Mouse (Mus musculus) gastrocnemius, postnatal 14 days (tissue): Measurements from ENCODE around the gene Ccdc27. TPM values are rescaled to one million over a fixed set of nuclear protein-coding genes. Genes with fewer than 3 reads are reported as not detected.

Experiments used
- DNase-seq: peaks from one replicate; pipeline ENCODE4 v3.0.0; 2021; ENCODE audit warnings: mixed read lengths
- intact Hi-C: fragments of 180-260 bp; cut with DNase I; formaldehyde crosslinking; loops from one replicate; pipeline ENCODE4 v1.15.1; 2025; ENCODE audit warnings: low total_unique reads
- total RNA-seq, 2 experiments: library from RNA; stranded (reverse); gene quantifications; 2 replicates each; pipeline ENCODE4 v1.2.3; 2021

Ccdc27 gene
- total RNA-seq, 2 experiments from 2014 or later: not detected

DNA sequence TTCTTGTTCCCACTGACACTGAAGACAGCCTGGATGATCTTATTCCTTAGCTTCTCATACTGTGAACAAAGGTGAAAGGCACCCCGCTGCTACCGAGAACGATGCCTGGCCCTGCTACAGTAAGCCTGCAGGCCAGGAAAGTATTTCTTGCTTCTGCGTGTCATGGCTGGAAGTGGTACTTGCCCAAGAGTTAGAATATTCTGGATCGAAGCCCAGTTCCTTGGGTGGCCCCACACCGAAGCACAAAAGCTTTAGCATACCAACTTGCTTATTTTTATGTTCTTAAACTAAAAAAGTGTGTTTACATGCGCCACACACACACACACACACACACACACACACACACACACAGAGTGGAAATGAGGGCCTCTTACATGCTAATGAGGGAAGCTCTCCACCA is 14.4 kb downstream of the Ccdc27 start:
- intact Hi-C loops: no loop called here

GRCm38 (mm10) chr4:154026441-154026761 is 16.1 kb downstream of the Ccdc27 start:
- intact Hi-C loops: no loop called here
- DNase-seq: no peak

More for the DNA sequence above, 14.4 kb downstream of the Ccdc27 start:
- no peak for DNase-seq

- DNase-seq: peak; percentile 81
- intact Hi-C loops: no loop called here
Measured at GRCm38 (mm10) chr4:154025641-154026440, 16.6 kb downstream of the Ccdc27 start, which contains the start of gene Smim1. Smim1 (minus strand) TSS chr4:154026230.

- no peak for DNase-seq
- intact Hi-C loops: no loop called here
Measured at GRCm38 (mm10) chr4:154024729-154025521, 17.6 kb downstream of the Ccdc27 start.

DNA sequence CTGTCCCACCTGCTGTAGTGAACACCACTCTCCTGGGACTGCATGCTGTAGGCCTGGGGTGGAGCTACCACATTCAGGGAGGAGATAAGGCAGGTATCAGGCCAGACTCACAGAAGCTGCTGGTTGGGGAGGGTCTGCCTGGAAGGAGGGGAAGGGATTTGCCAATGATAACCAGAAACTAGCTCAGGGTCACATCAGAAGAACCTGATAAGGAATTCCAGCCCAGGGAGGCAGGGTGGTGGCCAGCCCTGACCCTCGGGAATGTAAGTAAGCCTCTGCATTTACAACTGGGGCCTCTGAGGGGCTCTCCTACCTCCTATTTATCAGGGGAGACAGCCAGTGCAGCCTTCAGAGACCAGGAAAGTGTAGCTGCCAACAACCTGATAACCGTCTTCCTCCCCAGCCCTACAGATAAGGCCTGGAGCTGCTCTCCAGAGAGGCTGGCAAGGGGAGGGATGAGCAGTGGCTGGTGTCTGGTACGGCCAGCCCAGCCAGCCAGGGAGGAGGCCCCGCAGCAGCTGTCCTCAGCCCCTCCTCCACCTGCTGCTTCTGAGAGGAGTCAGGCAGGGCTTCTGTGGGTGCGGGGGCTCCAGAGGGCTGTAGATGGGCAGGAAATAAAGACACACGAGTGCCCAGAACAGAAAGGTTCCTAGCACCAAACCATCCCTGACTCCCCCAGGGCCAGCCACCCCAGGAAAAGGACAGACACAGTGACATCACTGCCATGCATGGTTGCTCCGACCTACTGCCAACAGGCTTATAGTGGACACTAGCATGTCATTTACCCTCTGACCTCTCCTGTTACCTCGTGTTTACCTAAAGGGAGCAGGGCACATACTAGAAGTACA is 18.5 kb downstream of the Ccdc27 start:
- no peak for DNase-seq
- intact Hi-C loops: no loop called here

DNA sequence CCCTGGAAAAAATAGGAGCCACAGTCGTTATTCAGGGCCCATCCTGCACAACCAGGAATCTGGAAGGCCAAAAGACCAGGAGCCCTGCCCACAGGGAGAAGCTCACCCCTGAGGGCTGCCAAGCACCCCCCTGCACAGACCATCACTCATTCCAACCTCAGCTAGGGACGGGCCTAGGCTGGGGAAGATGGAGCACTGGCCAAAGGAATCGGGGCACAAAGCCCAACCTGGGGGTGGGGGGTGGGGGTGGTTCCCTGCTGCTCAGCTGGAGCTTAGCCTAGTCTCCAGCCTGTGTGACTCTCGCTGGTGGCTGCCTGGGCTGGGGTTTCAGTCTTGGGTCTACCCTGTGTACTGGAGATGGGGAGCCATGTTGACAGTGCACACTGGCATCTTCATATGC is 19.6 kb downstream of the Ccdc27 start:
- no peak for DNase-seq
- intact Hi-C loops: no loop called here

DNA sequence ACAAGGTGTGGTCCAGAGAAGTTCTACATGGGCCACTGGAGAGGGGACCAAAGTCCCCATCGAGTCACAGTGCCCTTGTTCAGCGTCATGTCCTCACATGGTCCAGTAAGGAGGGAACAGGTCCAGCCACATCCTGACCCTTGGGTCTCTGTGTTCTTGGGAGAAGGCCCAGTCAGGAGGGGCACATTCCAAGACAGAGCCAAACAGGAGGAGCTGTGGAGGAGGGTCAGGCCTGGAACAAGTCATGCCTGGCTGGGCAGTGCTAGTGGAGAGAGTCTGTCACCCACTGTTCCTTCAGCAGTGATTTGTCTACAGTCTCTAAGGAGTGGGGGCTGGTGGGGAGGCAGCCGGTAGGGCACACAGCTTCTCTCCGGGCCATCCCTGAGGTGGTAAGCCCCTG is 20.1 kb downstream of the Ccdc27 start:
- DNase-seq: peak; percentile 42
- intact Hi-C loops: no loop called here

DNA sequence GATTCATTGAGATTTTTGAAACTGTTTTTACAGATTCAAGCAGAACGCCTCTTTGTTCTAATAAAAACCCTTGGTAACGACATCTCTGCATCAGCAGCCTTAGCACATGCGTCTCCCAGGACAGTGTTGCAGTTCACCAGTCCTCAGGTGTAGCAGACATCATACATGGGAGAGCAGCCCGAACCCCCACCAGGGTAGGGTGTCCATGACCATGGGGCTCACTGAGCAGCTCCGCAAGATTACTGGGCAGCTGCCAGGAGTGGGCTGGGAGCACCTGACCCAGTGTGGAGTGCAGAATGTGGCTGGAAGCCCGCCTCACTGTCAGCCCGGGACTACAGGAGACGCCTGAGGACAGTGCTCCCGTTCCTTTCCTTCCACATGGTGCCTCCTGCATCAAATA is 21.0 kb downstream of the Ccdc27 start:
- no peak for DNase-seq
- intact Hi-C loops: no loop called here

GRCm38 (mm10) chr4:154019571-154019970 is 22.9 kb downstream of the Ccdc27 start:
- peak; percentile 45 for DNase-seq
- intact Hi-C loops: no loop called here

DNA sequence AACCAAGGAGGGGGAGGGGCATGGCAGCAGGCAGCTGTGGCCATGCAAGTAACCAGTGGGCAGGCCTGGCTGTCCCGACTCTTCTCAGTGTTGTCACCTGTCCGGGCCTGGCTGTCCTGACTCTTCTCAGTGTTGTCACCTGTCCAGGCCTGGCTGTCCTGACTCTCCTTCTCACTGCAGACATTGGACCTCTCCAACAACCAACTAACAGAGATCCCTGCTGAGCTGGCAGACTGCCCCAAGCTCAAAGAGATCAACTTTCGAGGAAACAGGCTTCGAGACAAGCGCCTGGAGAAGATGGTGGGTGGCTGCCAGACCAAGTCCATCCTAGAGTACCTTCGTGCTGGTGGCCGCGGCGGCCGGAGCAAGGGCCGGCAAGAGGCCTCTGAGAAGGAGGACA is 27.0 kb downstream of the Ccdc27 start:
- intact Hi-C loops: no loop called here
- DNase-seq: peak; percentile 53

GRCm38 (mm10) chr4:154012132-154012882 is 30.2 kb downstream of the Ccdc27 start:
- no peak for DNase-seq
- intact Hi-C loops: no loop called here

DNA sequence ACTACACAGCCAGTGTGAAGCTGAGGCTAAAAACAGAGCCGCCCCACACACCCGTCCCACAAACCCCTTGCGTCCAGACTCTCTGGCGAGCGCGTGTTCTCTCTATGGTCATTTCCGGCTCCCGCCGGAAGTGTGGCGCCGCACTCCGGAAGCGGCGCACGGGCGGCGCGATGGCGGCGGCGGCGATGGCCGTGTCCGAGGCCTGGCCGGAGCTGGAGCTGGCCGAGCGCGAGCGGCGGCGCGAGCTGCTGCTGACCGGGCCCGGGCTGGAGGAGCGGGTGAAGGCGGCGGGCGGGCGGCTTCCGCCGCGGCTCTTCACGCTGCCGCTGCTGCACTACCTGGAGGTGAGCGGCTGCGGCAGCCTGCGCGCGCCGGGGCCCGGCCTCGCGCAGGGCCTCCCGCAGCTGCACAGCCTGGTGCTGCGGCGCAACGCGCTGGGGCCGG is 30.8 kb downstream of the Ccdc27 start, which contains the start of gene Lrrc47:
Gene Lrrc47 (plus strand): TSS at position 86 of the 444 bp plus-strand sequence.
- intact Hi-C loops: no loop called here
- peak; percentile 82 for DNase-seq

DNA sequence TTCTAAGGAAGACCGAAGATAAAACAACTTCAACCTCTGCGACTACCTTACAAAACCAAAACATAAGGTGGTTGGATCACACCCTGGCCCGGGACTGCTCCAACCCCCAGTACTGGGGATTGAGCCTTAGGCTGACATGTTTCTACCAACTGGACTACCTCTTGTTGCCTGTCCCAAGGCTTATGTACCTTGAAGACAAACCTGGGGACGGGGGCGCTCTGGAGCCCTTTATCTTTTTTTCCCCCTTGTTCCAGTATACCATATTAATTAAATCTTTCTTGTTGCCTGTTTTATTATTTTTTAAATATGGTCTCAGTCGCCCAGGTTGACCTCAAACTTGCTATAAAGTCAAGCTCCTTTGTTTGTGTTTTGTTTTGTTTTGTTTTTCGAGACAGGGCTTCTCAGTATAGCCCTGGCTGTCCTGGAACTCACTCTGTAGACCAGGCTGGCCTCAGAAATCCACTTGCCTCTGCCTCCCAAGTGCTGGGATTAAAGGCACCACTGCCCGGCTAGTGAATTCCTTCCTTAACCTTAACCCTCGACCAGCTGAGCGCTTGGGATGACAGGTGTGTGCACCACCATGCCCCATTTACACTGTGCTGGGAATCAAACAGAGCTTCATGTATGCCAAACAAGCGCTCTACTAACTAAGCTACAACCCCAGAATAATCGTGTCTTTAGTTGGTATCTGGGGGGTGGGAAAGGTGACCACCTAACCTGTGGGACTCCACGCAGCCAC is 31.4 kb downstream of the Ccdc27 start:
- DNase-seq: no peak
- intact Hi-C loops: no loop called here

DNA sequence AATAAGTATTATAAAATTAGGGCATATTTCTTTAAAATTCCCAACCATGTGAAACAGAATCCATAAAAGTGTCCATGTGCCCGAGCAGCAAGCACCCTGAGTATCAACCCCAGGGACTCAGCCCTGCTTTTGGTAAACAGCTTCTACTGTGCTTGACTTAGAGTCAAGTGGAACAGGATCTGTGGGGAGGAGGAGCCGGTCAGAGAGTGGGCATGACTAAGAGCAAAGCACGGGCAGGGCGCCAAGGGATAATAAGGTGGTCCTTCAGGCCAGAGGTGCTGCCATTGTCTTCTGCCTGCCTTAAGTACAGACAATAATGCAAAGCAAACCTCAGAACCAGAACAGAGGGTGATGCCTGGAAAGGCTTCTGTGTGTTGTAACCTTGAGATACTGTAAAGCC is 34.7 kb downstream of the Ccdc27 start:
- intact Hi-C loops: no loop called here
- DNase-seq: no peak

DNA sequence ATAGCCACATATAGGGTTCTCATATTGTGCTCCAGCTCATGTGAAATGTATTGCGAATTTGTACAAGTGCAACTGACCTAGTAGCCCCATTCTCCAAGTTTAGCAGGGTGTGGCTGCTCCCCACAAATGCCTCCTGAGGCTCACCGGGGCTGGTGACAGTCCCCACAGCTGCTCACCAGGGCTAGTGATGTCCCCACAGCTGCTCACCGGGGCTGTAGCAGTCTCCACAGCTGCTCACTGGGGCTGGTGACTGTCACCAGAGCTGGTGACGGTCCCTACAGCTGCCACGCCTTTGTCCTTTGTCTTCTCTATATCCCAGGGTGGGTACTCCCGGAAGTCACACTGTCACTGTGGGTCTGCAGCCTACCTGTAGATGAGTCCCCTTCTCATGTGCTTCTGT is 36.2 kb downstream of the Ccdc27 start:
- no peak for DNase-seq
- intact Hi-C loops: no loop called here

- DNase-seq: no peak
- intact Hi-C loops: no loop called here
Measured at GRCm38 (mm10) chr4:154005488-154005887, 37.0 kb downstream of the Ccdc27 start.

- intact Hi-C loops: no loop called here
- DNase-seq: no peak
Measured at GRCm38 (mm10) chr4:153993505-153993904, 49.0 kb downstream of the Ccdc27 start.

DNA sequence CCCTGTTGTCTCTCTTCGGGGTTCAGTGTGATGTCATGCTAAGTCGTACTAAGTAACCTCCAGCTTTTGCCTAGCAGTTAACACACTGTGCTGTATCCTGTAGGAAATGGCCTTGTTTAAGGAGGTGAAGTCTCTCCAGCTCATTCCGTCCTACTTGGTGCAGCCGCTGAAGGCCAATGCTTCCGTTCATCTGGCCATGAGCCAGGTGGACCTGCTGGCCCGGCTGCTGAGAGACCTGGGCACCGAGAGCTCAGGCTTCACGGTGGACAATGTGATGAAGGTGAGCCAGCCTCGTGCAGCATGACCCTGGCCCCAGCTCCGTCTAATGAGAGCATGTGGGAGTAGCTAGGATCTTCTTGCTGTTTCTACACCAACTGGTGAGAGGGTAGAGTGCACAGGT is 49.8 kb downstream of the Ccdc27 start:
- DNase-seq: no peak
- intact Hi-C loops: no loop called here

DNA sequence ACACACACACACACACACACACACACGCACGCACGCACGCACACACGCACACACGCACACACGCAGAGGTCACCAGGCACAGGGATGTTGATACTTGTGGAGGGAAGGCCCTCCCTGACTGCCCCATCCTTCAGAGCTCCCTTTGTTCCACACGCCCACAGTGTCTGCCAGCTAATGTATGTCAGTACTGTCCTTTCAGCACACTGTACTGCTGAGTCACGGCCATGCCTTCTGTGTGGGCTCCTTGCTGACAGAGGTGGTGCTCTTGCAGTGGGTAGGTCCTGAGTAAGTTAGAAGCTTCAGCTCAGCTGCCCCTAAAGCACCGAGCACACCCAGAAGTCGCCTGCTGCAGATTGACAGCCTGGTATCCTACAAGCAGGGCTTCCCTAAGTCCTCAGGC is 62.0 kb downstream of the Ccdc27 start:
- intact Hi-C loops: no loop called here
- DNase-seq: no peak
